Mouse (Mus musculus) CH12.LX (cell line): ENCODE measurements around the gene Tmem30b.

ENCODE experiments used
- CTCF ChIP-seq, 2 experiments: IDR thresholded peaks in 1 of 2; conservative IDR thresholded peaks in 1 of 2; 2 replicates each; pipeline ENCODE4 v1.5.1; 2011 to 2012; ENCODE audit warnings: low read depth in 2 of 2, low read length in 2 of 2, improper control_type of control experiment in 1 of 2, inconsistent platforms in 1 of 2, mild to moderate bottlenecking in 1 of 2, moderate library complexity in 1 of 2
- KAT2A ChIP-seq: IDR thresholded peaks from 2 replicates; pipeline ENCODE4 v1.6.1; 2012; ENCODE audit warnings: low read length, improper control_type of control experiment, inconsistent platforms; ENCODE audit not compliant: insufficient replicate concordance
- MYC ChIP-seq: IDR thresholded peaks from 2 replicates; pipeline ENCODE4 v1.6.1; 2011; ENCODE audit warnings: low read depth, mild to moderate bottlenecking, improper control_type of control experiment, low read length
- RCOR1 ChIP-seq: conservative IDR thresholded peaks from 2 replicates; pipeline ENCODE4 v1.6.1; 2012; ENCODE audit warnings: low read depth, mild to moderate bottlenecking, inconsistent platforms, low read length, improper control_type of control experiment
- ZMIZ1 ChIP-seq: IDR thresholded peaks from 2 replicates; pipeline ENCODE4 v1.6.1; 2012; ENCODE audit warnings: low read depth, mild to moderate bottlenecking, inconsistent platforms, low read length, improper control_type of control experiment

DNA sequence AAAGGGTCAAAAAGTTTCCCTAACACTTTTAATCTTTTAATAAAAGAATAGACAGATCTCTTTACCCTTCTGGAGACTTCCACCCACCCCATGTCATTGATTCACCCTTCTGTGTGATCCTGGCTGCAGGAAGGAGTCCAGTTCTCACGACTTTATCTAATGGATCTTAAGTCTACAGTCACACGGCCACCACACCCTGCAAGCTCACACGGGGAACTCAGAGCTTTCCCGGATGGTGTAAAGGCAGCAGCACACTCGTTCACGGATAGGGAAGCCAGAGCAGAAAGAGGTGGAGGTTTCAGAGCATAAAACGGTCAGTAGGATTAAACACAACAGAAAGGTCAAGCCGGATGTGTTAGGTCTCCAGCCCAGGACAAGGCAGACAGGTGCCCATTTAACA is 2.1 kb upstream of the Tmem30b start:
- no peak for TF ChIP-seq RCOR1
- TF ChIP-seq CTCF (conservative IDR thresholded peaks at IDR 0.05 in 1 of 2, IDR thresholded peaks at IDR 0.05 in 1 of 2; ENCODE audit: low read depth in 2 of 2, low read length in 2 of 2) = no peak
- TF ChIP-seq MYC = no peak
- TF ChIP-seq ZMIZ1 = no peak
- no peak for TF ChIP-seq KAT2A
